Mouse (Mus musculus) MEL-GATA-1-ER (cell line): ENCODE measurements around the gene Rptor.

Experiments used
- DNase-seq: peaks from one replicate; pipeline ENCODE4 v3.0.0-alpha.2; 2012; ENCODE audit warnings: low read depth; ENCODE audit errors: extremely low read depth

Rptor gene

DNA sequence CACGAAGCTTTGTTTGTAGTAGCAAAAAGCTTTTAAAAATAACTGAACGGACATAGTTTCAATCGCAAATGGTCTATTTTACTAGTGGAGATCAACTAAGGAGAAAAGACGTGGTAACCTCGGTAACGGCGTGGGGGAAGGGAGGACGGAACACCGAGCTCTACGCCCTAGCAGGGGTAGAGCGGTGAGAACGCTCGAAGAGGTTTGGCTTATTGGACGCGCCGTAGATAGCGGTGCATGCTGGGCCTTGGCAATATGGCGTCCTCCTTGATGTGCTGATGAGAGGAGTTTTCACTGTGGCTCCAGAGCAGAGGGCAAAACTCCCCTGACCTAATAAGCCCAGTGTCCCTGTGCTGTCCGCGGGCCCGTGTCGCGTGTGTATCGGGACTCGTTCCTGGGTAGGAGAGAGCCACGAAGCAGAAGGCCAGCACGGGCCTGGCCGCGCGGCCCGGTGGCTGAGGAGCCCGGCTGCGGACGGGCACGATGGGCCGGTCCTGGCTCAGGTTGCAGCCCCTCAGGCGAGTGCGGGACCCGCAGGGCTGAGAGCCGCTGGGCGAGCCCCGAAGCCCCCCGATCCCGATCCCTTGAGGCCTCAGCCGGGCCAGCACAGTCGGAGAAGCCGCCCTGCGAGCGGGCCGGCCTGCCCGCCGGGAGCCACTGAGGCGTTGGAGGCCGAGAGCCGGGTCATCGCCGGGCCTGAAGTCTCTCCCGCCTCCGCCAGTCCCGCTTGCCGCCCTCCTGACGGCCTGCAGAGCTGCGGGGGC lies at the start of gene Rptor:
Gene Rptor, plus strand, starts transcription at position 143 of the 764 bp plus-strand sequence.
- DNase-seq, result peak; percentile 87

DNA sequence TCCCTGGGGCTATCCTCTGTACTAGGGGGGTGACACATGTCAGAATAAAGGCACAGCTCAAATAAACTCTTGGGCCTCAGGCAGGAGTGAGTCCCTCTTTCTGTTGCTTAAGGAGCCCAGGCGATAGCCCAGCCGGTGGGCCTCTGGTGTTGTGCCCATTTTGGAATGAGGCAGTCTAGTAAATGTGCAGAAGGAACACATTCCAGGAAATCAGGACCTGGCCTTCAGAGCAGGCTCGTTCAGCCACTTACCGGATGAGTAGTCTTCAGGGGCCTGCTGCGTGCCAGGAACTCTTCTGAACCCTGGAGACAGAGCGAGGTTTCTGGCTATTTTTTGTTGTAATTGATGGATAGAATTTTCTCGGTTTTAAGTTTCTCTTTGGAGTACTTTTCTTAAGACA lies 48.0 kb upstream of the Rptor start:
- DNase-seq, result no peak

DNA sequence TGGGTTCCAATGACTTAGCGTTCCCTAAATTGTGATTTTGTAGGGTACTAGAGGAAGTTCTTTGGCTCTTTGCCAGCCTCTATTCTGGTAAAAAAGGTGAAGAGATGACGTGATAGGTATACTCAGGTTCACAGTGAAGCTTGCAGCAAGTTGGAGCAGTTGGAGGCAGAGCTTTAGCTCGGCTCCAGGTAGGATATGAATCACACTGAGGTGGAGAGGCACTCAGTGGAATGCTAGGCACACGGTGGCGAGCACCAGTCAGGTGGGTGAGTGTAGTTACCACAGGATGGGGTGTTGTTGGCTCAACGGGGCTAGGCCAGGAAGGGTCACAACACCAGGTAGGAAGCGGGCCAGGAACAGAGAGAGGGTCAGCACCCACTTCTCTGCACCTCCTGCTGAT lies 47.5 kb upstream of the Rptor start:
- no peak for DNase-seq

DNA sequence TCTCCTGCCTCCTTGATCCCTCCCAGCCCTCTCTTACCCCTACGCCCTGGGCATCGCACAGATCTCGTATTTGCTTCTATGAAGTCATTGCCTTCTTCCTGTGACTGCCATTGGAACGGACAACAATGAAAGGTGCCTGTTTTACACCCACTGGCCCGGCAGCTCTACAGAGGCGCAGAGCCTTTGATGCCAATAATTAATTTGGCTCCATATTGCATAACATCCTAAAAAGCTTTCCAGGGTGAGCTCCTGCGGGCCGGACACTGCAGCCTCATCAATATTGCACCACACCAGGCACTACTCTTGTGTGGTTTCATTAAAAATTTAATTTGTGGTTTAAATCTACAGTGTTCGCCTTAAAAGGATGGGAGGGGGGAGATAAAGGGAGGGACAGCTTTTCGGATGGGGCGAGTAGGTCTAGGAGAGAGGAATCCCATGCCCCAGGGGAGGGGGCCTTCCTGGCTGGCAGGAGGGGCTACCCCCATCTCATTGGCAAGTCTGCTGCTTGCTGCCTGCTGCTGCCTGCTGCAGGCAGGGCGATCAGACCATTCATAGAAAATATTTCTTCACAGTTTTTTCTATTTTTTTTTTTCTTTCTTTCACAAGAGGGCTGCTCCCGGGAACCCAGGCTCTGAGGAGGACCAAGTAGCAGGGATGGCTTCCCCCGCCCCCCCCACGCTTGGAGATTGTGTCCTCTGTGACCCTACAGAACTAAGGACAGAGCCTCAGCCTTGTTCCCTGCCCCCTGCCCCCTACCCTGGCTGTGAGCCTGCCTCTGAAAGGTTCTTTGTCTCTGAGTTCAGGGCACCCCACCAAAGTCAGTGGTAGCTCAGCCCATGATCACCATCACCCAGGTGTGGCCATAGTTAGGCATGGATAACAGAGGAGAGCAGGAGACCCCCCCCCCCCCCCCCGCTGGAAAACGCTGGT lies 44.5 kb upstream of the Rptor start:
- no peak for DNase-seq

DNA sequence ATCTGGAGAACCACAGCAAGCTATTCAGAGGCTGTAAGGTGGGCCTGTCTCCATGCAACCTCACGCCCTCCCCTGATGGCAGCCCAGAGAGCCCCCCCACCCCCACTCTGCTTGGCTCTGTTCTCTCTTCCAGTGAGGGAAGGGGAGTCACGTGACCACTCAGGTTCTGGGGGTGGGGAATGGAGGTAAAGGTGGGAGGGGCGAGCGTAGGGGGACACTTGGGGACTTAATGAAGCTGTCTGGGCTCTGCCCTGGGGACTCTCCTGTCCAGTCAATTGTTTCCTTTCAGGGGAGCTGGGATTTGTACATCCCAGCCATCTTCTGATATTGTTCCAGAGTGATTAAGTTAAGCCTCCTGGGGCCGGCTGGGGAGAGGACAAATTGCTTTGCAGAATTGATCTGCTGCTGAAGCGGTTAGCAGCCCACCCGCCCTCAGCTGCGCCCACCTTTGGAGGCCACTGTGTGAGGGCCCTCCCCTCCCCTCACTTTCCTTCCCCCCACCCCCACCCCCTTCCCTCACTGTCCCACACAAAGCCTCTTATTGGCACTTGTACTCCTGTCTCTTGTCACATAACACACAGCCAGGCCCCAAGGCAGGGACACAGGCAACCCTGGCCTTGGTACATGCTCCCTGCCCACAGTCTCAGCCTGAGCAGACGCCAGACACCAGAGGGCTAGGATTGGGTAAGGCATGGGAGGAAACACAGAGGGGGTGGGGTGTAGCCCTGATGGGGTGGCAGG lies 43.7 kb upstream of the Rptor start:
- no peak for DNase-seq

DNA sequence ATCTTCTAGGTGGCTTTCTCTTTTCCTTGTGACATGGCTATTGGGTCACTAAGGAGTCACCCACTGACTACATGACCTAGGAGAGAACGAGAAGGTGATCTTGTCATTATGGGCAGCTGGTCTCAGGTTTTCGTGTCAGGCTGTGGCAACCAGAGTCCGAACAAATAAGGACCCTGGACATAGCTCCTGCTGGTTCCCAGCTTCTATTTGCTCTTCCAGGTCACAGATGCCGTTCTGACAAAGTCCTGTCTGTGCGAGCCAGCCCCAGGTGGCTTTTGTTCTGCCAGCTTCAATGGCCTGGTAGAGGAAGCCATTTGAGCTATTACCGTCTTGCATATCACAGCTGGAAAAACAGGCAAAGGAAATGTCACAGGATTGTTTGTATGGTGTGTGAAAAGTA lies 40.4 kb upstream of the Rptor start:
- no peak for DNase-seq

DNA sequence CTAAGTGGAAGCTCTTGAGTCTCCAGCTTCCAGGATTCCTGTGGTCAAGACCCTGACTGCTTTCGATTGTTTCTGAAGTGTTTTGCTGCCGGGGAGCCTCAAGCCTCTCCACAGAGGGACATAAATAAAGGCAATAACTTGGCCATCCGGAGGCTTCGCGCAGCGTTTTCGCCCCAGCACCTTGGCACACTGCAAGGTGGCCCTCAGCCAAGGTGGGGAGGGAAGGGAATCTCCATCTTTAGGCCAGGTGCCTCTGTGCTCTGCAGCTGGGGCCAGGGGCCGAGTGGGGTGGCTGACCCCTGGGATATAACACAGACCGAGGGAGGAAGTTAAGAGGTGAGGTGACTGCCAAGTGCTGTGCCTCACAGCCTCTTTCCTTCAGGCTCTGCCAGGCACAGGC lies 39.5 kb upstream of the Rptor start:
- no peak for DNase-seq

DNA sequence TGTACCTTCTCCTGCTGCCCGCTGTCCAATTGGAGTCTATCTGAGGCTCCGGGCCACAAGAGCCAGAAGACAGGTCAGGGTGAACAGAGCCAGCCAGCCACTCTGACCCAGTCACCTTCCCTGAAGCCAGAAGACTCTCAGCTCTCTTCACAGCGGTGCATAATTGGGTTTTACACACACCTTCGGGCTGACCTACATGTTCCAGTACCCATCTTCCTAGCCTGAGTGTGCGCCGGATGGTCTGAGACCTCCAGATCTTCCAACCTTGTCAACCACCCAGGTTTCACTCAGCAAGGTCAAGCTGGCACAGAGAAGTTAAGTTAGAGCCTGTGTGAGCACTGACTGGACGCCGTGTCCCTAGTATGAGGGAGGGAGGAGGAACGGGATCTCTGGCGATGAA lies 38.3 kb upstream of the Rptor start:
- no peak for DNase-seq

DNA sequence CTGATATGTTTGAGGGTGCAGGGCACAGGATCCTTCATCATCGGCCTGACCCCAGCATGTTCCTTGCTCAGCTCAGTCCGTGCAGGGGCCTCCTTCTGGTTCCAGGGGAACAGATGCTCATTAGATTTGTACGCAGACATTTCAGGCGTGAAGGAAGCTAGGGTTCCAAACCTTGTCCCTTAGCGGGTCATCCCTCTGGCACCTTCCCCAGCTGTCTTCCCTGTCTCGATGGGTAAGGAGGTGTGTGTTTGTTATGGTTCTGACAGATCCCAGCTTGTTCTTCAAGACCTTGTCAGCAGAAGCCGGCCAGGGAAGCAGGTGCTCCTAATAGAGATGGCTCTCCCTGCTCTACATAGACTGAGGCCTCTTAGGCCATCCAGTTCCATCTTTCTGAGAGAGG lies 37.7 kb upstream of the Rptor start:
- no peak for DNase-seq

DNA sequence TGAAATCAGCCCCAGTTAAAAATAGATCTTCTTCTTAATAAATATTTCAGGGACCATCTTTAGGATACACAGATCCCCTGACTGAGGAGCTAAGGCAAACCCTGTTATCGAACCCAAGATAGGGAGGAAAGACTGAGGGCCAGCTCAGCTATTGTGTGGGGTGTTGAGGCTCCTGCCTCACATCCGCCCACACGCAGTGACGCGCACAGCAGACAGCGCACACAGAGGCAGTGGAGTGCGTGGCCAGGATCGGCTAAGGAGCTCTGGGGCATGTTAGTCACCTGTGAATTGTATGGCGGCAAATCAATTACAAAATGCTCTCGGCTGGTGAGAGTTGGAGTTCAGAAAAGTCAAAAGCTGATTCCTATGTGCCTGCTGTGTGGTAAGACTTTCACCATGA lies 37.0 kb upstream of the Rptor start:
- DNase-seq, result no peak

DNA sequence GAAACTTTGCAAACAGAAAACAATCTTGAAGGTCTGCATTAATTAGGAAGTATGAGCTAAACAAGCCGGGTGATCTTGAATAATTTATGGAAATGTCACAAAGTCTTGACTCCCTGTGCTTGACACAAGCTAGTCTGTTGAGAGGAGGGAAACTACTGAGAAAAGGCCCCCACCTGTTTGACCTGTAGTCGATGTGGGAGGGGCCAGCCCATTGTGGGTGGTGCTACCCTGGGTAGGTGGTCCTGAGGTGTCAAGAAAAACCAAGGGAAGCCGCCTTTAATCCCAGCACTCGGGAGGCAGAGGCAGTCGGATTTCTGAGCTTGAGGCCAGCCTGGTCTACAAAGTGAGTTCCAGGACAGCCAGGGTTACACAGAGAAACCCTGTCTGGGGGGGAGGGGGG lies 36.5 kb upstream of the Rptor start:
- no peak for DNase-seq

DNA sequence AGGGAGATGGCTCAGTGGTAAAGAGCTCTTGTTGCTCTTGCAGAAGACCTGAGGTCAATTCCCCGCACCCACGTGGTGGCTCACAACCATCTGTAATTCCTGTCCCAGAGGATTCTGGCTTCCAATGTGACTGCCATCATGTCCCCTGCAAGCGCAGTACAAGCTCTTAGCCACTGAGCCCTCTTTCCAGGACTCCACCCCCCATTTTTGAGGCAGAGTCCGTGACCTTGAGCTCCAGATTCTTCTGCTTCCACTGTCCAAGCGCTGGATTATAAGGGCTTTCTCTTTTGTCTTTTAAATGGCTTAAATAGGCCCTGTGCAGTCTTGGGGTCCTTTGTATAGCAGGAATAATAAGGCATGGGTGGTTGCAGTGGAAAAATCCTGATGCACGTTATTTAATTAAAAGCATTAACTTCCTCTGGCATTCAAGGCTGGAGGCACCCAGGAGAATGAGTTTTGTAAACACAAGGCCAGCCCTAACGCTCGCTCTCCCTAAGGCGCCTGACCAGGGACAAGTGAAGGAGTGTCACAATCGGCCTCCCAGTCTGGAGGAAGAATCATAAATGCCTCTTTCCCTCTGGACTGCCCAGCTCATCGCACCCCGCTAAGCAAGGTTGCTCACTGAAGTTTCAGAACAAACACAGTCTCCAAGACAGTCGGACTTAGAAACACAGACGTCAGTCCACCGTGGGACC lies 30.2 kb upstream of the Rptor start:
- DNase-seq, result no peak

DNA sequence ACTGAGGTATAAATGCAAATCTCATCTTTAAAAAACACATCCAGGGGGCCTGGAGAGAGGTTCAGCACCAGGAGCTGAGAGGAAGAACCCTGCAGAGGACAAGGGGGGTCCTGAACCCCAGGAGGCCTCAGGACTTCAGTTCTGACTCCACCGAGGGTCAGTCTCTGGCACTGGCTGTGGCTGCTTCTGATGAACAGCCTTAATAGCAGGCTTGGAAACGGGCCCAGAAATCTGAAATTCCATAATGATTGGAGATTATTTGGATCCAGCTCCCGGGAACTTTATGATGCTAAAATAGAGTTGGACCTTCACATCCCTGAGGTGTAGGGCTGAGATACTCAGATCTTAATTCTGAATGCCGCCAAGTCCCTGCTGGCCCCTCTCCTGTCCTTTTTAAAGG lies 25.9 kb upstream of the Rptor start:
- no peak for DNase-seq

DNA sequence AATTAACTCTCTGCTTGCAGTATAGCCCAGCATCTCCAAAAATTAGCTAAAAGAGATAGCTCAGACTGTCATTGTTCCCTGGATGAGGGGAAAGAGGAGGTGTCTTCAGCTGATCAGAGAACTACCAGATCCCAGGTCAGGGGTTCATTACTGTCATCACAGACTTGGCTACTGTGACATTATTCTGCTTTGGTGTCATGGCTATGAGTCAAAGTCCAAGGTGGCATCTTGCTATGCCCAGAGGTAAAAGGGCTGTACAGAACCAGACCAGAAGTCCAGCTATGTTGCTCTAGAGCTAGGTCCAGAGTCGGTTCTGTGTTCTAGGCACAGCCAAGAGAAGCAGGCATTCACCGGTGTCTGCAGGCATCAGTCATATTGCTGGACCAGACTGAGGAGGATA lies 25.0 kb upstream of the Rptor start:
- no peak for DNase-seq

DNA sequence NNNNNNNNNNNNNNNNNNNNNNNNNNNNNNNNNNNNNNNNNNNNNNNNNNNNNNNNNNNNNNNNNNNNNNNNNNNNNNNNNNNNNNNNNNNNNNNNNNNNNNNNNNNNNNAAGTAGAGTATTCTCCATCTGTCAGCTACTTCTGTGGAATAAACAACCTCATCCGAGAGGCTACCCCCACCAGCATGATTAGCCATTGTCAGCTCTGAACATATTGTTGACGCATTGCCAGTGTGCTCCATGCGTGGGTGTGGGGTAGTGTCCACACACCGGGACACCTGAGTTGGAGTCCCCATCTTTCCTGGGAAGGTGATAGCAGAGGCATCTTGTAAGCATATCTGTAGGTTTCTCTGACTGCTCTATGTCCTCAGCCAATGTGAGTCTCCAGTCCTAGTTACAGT lies 16.2 kb upstream of the Rptor start:
- DNase-seq, result no peak

DNA sequence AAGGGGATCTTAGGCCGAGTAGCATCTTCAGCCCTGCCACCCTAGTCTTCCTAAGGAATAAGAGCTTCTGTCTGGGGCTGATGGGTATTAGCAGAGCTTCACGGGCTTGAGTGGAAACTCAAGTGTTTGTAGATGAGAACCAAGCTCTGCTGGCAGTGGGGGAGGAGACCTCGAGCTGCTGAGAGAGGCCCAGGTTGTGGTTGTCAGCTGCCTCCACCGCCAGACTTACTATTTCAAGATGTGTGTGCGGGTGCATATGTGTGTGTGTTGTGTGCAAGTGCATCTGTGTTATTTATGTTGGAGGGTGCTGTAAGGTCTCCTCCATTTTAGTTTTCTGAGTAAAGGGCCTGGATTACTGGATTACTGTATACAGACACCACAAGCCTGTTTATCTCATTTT lies 15.6 kb upstream of the Rptor start:
- DNase-seq, result no peak

DNA sequence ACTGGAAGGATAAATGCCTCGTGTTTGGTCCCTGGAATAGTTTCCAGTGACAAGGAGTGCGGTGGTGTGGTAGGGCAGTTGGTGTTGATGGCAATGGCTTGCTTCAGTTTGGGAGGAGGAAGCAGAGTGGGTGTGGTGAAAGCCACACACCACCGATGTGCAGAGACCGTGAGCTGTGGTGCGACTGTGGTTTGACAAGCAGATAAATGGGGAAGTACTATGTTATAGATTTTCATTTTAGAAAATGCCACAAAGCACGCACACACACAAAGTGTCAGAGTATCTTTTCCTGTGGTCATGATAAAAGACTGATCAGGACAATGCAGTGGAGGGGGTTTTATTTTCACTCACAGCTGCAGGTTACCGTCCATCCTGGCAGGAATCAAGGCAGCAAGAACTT lies 13.5 kb upstream of the Rptor start:
- peak; percentile 73 for DNase-seq

DNA sequence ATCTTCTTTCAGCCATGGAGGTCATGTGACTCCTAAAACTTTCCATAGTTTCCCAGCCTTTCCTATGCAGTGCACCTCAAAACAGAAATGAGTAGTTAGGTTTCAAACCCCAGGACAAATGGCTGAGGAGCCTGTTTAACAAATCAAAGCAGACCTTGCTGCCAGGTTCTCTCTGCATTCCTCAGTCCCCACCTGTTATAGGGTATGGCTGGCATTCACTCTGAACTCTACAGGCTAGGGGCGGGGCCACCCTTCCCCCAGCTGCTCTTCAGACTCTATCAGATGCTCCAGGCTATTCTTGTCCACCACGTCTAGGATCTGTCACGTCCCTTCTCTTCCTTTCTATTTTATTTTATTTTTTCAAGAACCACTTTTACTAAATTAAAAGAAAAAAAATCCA lies 8.7 kb upstream of the Rptor start:
- no peak for DNase-seq

DNA sequence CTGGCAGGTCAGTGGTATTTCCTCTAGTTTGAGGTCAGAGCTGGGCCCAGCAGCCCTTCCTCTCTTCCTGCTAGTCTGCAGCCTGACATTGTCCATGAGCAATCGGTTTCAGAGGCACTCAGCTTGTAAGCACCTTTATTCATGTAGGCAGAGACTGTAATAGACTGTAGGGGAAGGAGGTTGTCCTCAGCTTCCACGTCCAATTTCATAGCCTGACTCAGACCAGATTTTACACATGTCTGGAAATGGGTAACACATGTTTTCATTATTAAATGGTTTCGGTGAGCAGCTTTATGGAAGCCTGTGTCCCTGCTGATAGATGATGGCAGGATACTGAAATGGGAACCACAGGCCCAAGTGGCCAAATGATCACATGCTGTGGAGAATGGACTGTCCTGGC lies 3.8 kb upstream of the Rptor start:
- no peak for DNase-seq

DNA sequence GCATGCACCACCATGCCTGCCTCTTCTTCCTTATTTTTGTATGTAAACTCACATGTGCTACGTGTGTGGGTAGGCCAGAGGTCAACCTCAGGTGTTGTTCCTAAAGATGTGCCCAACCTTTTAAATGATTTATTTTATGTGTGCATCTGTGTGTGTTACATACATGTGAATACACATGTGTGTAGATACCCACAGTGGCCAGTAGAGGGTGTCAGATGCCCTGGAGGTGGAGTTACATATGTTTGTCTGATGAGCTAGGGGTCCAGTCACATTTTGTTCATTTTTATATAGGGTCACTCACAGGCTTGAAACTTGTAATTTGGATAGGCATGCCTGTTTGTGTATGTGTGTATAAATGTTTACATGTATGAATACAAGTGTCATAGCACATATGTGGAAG lies 2.4 kb upstream of the Rptor start:
- peak; percentile 9 for DNase-seq

DNA sequence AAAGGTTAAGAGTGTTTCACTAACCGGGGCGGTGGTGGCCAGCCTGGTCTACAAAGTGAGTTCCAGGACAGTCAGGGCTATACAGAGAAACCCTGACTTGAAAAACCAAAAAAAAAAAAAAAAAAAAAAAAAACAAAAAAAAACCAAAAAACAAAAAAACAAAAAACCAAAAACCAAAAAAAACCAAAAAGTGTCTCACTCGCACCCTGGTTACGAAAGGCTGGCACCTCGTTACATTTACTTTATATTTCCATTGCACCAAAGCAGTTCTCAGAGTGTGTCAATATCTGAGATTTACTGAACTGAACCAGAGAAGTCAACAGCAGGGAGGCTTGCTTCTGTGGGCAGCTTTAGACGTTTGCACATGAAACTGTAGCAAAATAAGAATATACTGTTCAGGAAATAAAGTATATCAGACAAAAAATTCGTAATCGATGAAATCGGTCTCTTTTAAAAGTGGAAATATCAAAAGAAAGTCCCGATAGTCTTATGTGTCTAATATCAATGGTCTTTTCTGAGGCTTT lies 466 bp upstream of the Rptor start:
- DNase-seq, result no peak
